Mouse (Mus musculus): ENCODE data around the gene Gsg1l2. TPM values are rescaled to one million over a fixed set of nuclear protein-coding genes. Genes with fewer than 3 reads are reported as not detected.

The Gsg1l2 gene
- polyA plus RNA-seq (2012; rRNA removed), result not detected in 2 replicates

DNA sequence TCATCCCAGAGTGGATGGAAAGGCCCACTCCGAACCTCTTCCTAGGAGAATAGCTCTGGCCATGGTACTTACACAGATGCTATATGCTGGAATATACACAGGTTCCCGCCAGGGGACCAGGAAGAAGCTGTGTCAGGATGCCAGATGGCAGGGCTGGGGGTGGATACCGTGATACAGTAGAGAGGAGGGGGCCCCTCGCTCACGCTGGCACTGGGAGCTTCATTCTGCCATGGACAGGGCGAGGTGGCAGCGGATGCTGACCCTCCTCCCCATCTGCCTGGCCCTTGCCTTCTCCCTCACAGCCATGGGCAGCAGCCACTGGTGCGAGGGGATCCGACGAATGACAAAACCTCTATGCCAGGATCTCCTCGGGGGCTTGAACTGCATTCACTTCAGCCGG lies at the start of gene Gsg1l2:
Gsg1l2 (plus strand) TSS at position 230 of the 400 bp plus-strand sequence.
- no peak for DNase-seq (ENCODE audit: low read depth)

DNA sequence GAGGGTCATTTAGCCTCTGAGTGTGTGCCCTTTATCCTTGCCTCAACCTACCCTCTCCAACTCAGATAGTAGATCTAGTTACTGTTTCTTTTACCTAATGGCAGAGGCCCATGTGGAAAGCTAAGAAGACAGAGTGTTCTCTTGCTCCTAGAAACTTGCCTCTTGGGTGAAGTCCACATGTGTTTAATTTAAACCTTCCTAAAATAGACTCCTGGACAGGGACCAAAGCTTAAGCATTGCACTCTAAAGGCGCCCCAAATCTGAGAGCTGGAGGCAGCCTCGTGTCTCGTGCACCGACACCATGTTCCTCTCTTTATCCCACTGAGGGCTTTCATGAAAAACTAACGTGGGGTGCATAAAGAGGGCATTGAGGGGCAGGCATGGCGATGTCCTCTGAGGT lies 47.3 kb upstream of the Gsg1l2 start:
- no peak for DNase-seq (ENCODE audit: low read depth)

DNA sequence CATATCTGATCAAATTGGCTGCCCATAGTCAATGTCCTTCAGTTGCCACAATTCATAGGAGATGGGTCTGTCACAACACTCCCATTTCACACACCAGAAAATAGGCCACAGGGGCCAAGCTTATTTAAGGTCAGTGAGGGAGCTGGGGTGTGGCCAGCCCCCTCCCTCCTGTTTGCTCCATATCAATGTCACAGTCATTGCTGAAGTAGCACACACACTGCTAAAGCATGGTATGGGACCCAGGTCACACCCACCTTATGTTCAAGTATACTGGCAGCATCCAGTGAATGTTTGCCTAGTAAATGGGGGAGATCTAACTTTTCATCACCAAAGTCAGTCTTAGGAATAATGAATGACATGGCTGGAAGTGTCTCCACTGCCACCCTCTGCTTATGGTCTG lies 45.7 kb upstream of the Gsg1l2 start:
- no peak for DNase-seq (ENCODE audit: low read depth)

DNA sequence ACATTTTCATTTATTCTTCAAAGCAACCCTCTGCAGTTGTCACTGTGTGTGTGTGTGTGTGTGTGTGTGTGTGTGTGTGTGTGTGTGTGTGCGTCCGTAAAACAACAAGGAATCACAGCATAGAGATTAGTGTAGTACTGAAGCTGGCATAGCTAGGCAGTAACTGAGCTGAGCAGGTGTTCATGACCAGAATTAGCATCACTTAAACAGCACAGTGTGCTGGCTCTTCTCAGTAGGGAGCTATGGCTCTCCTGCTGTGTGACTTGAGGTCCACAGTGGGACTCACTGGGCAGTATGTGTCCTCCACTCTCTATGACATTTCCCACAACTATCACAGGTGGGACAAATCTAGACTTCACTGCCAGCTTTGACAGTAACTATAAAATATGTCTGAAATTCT lies 43.4 kb upstream of the Gsg1l2 start:
- no peak for DNase-seq (ENCODE audit: low read depth)

DNA sequence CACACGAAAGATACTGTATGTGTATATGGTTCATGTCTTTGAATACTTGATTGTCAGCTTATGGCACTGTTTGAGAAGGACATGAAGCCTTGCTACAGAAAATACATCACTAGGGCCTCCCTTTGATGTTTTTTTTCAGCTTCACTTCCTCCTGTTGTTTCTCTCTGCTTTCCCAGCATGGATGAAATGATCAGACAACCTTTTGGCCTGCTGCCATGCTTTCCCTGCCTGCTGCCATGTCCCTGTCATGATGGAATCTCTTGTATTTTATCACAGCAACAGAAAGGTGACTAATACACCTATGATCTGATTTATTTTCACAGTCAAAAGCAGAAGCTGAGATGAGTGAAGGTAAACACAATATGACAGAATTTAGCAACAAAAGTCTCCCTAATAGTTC lies 40.7 kb upstream of the Gsg1l2 start:
- DNase-seq (ENCODE audit: low read depth), result no peak

DNA sequence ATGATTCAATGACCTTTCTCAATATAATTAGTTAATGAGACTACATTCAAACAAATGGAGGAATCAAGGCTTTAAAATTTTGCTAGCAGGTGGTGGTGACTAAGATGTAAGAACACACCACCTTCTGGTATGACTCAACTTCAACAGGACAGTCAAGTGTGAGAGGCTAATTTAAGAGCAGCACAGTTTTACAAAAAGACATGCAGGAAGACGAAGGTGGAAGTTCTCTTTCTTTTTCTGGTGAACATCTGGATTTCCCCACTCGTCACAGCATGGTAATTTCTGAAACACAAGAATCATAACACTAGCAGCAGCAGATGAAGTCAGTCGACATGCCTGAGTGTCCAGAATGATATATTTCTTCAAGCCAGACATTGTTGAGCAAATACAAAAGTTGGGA lies 39.8 kb upstream of the Gsg1l2 start:
- no peak for DNase-seq (ENCODE audit: low read depth)

DNA sequence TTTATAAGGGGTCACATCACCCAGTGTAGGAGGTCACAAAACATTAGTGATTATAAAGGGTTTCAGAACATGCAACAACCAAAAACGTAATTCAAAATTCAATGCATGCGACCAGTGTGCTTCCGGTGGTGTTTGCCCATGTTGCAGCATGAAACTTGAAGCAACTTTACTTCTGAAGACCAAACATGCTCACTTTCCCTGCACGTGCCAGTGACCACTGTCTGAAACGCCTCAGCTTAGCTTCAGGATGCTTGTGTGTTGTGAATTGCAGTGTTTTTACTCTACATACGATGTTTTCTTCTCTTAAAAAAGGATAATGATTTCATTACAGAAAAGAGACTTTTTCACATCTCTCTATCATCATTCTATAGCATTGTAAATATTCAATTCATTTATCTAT lies 36.1 kb upstream of the Gsg1l2 start:
- no peak for DNase-seq (ENCODE audit: low read depth)

DNA sequence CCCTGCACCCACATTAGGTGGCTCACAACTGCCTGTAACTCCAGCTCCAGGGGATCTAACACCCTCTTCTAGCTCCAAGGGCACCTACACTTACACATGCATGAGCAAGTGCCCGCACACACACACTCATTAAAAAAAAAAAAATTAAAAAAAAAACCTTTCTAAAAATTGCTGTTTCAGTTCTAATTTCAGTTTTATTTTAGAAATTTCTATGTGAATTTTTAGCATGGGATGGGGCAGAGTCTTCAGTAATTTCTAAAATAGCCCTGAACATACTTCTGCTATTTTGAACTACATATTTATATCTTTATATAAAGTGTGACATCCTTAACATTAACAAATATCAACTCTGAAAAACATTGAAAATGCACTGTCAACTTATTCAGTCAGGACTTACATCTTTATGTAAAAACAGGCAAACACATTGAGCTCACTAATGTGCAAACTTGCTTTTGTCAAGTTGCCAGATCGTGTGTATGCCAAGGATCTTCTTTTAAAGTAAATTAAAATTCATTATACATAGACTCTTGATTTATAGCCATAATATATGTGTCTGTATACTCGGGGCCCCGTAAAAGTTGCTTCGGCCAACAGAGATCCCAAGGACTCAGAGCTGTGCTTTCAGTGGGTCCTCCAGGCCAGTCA lies 35.4 kb upstream of the Gsg1l2 start:
- no peak for DNase-seq (ENCODE audit: low read depth)

DNA sequence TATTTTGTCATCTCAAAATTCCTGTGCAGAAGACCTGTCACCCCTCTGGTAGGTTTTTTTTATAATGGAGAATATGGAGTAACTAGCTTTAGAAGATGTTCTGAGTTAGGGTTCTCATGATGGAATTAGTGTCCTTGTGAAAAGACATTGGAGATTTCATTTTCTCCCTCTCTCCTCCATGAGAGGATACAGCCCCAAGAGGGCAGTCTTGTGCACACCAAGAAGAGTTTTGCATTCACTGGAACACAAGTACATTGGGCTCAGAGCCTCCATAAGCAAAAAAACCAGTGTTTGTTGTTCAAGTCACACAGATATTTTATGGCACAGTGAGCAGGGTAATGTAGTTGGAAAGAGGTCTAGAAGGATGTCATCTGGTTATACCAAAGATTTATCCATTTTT lies 32.8 kb upstream of the Gsg1l2 start:
- DNase-seq (ENCODE audit: low read depth), result no peak

DNA sequence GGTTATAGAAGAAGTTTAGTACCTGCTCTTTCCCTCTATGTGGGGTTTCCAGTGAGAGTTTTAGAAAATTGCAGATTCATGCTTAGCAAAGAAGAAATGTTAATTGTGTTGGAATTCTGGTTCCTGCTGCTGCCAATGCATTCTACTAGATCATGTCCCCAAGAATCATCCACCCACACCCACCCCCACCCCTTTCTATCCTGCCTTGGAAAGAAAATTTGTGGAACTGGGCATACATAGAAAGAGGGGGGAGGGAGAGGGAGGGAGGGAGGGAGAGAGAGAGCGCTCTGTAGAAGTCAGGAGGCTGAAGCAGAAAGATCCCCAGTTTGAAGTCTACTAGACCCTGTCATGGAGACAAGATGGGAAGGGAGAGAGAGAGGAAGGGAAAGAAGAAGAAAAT lies 18.1 kb upstream of the Gsg1l2 start:
- no peak for DNase-seq (ENCODE audit: low read depth)

DNA sequence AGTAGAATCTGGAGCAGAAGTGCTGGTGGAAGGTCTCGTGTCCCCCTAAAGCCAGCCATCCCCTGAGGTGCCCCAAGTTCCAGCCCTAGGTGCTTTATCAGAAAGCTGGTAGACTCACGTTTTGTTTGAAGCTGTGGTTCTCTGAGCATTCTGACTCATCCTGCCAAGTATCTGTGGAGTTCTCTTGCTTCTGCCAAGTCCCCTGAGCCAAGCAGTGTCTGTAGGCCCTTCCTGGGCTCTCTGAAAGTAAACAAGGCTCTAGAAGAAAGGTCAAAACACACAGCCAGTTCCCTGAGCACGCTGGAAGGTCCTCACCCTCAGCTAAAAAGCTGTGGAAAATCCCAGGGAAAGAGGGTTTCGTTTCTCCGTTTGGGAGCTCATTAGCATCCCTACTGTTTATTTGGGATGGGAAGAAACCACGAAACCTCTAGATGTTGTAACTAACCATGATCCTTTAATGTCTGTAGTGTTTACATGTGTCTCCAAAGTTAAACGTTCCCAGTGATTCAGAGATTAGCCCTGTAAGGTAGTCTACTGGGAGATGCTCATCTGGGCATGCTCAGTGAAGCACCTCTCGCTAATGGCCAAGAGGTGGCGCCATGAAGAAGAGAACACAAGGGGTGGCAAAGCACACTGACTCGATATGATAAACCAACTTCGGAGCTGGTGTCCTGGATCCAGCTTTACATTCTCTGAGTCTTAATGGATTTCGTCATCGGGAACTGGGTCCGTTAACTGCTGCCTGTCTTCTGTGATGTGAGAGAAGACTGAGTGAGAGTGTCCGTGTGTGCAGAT lies 16.8 kb upstream of the Gsg1l2 start:
- DNase-seq (ENCODE audit: low read depth), result no peak

DNA sequence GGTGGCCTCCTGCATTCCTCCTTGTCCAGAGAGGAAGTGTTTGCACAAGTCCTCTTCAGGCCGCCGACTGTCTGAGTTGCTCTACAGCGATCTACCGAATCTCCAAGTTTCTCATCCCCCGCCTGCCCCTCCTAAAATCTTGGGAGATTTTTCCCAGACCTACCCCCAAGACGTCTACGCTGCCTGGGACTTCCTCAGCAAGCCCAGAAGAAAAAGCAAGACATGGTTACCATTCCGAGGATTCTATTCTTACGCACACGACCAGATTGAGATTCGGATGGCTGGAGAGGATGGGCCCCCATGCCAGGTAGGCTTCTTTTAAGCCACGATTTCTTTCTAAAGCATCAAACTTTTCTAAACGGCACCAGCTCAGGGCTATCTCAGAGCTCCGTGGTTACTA lies 3.4 kb upstream of the Gsg1l2 start, which contains the start of gene Glp2r:
Glp2r (minus strand) TSS at position 101 of the 400 bp plus-strand sequence.
- DNase-seq (ENCODE audit: low read depth), result no peak

DNA sequence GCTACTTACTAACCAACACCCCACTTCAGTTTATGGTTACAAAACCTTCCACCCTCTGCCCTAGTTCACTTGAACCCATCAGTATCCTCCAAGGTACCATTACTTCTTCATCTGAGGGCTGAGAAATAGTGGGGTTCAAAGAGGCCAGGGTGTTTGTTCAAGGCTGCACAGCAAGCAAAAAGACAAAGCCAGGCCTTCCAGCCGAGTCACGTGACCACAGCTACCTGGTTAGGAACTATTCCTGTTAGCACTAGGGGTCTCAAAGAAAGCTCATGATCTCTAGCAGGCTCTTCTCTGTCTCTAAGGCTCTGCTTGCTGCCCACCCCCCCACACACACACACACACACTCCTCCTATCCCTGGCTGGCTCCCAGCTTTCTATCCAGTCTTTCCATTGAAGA lies 2.7 kb upstream of the Gsg1l2 start:
- DNase-seq (ENCODE audit: low read depth), result no peak

DNA sequence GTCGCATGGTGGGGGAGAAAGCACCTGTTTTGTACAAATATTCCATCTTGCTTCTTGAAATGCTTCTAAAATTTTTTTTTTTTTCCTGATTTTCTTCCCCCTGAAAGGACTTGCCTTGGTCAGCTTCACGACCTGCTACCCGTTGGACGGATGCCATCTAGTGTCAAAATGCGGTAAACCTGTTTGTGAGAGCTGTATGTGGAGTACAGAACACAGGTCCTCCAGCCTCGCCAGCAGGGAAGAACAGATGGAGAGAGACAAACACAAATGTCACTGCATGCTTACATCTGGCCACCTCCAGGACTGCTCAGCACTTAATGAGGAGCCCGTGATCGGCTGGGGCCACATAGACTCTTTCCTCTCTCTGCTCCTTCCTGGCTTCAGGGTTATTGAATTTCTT lies 1.8 kb upstream of the Gsg1l2 start:
- DNase-seq (ENCODE audit: low read depth), result no peak

DNA sequence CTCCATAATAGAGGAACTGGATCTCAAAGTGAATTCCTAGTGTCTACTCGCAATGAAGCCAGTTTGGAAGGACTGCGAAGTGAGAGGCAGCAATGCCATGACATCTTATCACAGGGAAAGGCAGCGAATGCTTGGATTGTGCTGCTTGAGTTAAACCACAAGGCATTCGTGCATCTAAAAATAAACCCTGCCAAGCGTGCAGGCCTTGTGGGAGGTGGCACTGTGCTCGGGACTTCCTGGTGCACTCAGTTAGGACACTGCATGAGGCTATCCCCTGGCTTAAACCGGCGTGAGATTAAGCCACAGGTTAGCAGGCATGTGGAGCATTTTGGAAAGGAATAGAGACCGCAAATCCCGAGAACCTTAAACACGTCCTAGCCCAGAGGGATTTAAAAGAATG lies 15.8 kb downstream of the Gsg1l2 start:
- DNase-seq (ENCODE audit: low read depth), result no peak

DNA sequence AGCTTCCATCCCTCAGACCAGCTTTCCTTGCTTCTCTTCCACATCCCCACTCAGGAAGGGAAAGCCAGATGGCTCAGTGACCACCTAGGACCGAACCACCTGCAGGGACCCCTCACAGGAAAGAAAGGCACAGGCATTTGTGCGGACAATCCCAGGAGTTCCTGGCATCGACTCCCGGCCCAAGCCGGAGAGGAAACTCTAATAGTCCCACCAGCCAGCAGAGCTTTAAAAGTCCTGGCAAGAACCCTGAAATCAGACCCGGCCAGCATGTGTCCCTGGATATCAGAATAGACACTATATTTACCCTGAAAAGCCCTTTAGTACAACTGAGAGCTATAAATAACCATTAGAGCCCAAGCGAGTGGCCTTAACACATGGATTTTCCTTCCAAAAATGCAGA lies 23.5 kb downstream of the Gsg1l2 start, which contains the start of gene Dhrs7c:
Dhrs7c (plus strand) TSS at position 257 of the 400 bp plus-strand sequence.
- DNase-seq (ENCODE audit: low read depth), result no peak

DNA sequence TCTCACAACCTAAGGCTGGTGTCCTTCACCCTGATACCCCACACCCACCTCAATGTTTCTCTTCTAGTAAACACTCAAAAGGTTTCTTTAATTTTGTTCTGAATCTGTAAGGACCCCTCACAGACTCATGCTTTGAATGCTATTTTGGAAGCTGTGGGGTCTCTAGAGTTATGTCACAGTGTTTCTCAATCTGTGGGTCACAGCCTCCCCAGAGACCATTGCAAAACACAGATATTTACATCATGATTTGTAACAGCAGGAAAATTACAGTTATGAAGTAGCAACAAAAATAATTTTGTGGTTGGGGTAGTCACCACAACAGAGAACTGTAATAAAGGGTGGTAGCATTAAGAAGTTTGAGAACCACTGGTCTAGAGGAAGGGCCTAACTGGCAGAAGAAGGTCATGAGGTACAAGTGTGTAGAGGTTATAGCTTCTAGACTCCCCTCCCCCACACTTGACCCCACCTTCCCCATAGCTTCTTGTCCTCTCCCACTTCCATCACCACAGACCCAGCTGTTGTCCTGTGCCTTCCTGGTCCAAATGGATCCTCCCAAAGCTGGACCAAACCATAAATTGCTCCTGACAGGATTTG lies 25.8 kb downstream of the Gsg1l2 start:
- no peak for DNase-seq (ENCODE audit: low read depth)

DNA sequence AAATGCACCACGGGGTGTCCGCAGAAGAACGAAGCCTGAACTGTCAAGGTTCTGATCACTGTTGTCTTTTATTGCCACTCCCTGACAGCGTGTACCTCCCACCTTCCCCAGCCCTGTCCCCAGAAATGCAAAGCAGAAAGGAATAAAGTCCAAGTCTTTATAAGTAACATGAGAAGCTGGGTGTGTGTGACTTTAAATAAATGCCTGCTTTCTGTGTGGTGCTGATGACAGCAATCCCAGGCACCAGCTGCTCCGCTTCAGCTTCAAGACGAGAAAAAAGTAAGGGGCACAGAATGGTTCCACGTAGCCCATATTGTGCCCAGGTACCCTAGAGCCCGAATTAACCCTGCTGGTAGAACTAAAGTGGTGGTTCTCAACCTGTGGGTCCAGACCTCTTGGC lies 26.8 kb downstream of the Gsg1l2 start:
- no peak for DNase-seq (ENCODE audit: low read depth)

DNA sequence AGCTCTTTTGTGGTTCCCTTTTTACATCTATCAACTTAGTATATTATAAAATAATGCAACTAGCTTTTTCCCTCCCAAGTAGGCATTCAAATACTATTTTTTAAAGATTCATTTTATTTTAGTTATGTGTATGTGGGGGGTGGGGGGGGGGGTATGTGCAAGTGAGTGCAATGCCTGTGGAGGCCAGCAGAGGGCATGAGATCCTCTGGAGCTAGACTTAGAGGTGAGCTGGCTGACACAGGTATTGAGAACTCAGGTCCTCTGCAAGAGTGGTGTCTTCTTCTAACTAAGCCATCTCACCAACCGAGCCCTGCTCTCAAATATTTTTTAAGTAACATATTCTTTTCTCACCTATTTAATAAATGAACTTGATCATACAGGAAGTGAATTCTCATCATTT lies 31.1 kb downstream of the Gsg1l2 start:
- no peak for DNase-seq (ENCODE audit: low read depth)

DNA sequence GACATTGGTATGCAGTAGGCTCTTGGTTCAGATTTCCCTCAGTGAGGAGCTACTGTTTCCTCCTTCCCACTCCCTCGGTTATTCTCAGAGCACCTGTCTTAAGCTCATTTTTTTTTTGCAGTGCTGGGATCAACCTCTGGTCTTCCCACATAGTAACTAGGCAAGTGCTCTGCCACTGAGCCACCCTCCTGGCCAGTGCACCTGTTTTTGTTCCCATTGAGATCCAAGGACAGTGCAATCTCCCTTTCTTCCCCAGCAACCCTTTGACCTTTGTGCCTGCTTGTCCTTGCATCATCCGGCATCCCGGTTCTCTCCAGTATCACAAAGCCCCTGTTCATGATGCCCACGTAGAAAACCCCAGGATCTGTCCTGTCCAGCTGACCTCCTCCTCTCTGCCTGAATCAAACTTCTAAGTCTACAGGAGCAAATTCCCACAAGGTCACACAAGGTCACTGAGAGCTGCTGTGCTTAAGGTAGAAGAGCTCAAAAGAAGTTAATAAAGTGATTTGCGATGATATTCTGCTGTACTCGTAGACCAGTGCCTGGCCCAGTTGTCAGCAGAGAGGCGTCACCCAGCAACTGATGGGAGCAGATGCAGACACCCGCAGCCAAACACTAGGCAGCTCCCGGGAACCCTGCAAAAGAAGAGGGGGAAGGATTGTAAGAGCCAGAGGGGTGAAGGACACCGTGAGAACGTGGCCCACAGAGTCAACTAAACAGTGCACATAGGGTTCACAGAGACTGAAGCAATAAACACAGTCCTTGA lies 32.6 kb downstream of the Gsg1l2 start:
- no peak for DNase-seq (ENCODE audit: low read depth)

DNA sequence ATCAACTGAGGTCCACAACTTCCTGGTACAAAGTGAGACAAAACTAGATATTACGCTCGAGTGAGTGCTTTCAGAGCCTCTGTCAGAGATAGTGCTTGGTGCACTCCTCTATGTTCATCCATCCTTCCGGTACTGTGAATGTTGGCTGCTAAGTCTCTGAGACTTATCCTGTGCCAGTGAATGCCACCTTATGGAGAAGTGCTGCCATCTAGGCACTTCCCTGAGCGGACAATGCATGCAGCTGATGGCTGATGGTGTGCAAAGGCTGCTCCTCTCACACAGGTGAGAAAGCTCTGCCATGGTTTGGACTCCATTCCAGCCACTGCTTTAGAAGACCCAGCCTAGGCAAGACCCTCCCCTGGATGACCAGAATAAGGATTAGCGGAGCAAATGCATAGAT lies 33.6 kb downstream of the Gsg1l2 start:
- DNase-seq (ENCODE audit: low read depth), result no peak

DNA sequence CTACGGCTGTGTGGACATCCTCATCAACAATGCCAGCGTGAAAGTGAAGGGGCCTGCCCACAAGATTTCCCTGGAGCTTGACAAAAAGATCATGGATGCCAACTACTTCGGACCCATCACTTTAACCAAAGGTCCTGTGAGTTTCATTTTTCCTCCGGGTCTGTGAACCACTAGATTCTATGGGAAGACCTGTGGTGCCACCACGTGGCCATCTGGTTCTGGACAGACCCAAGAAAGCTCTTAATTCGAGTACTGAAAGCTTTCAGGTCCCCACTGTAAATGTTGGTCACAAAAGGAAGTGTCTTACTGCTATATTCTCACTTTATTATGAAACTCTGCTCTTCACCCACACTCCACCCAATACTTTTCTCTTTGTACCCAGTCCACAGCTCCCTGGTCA lies 37.1 kb downstream of the Gsg1l2 start:
- no peak for DNase-seq (ENCODE audit: low read depth)
